Mouse (Mus musculus) hindbrain, embryonic 15.5 days (tissue): ENCODE data around the gene Hnmt. TPM values are rescaled to one million over a fixed set of nuclear protein-coding genes. Genes with fewer than 3 reads are reported as not detected.
"Not testable (repeated sequence)": the region's sequence is repeated elsewhere in the genome, so short reads cannot be mapped to it uniquely, and the experiment has no call there.

Experiments used
- ATAC-seq: fragments of 200-750 bp; cut with Nextera tagmentation; 2 replicates; pipeline ENCODE4 v1.8.0; 2017; ENCODE audit warnings: low read depth, moderate number of reproducible peaks, moderate TSS enrichment; ENCODE audit not compliant: low FRiP score
- H3K27ac ChIP-seq: fragments of 300-500 bp; sonication (generic); replicated peaks from 2 replicates; pipeline ENCODE4 v1.5.1; 2015; ENCODE audit warnings: mild to moderate bottlenecking, inconsistent platforms
- H3K27me3 ChIP-seq: fragments of 300-500 bp; sonication (generic); 2 replicates; pipeline ENCODE4 v1.6.1; 2015; ENCODE audit warnings: control low read depth, inconsistent platforms
- H3K36me3 ChIP-seq: fragments of 300-500 bp; sonication (generic); 2 replicates; pipeline ENCODE4 v1.6.1; 2015; ENCODE audit warnings: control low read depth, inconsistent platforms
- H3K4me1 ChIP-seq: fragments of 300-500 bp; sonication (generic); replicated peaks from 2 replicates; pipeline ENCODE4 v1.6.1; 2015; ENCODE audit warnings: control low read depth, inconsistent platforms
- H3K4me2 ChIP-seq: fragments of 300-500 bp; sonication (generic); 2 replicates; pipeline ENCODE4 v1.6.1; 2015; ENCODE audit warnings: moderate library complexity, mild to moderate bottlenecking, inconsistent platforms
- H3K4me3 ChIP-seq: fragments of 300-500 bp; sonication (generic); 2 replicates; pipeline ENCODE4 v1.5.1; 2015; ENCODE audit warnings: mild to moderate bottlenecking, inconsistent platforms
- H3K9ac ChIP-seq: fragments of 300-500 bp; sonication (generic); 2 replicates; pipeline ENCODE4 v1.6.1; 2015; ENCODE audit warnings: inconsistent platforms
- H3K9me3 ChIP-seq: fragments of 300-500 bp; sonication (generic); 2 replicates; pipeline ENCODE4 v1.6.1; 2016; ENCODE audit warnings: control low read depth, inconsistent platforms
- WGBS: fragments of 180-500 bp; shearing (Covaris S2); methylation state at CpG from one replicate; pipeline ENCODE4 v1.1.7; 2015; 5-methylcytosine and 5-hydroxymethylcytosine counted together
- polyA plus RNA-seq: library from polyadenylated mRNA; unstranded; fragments of >200 nt; fragmentation: Nextera tagmentation; extraction: Ambion mirVana; gene quantifications from 2 replicates; pipeline ENCODE4 v1.2.1, GENCODE M21; 2015

Gene Hnmt
- polyA plus RNA-seq, 1 experiment from 2014 or later = 11.6 TPM

- ATAC-seq = no peak
- Histone ChIP-seq H3K27ac (no peak overlapping the region), H3K4me3 (no peak overlapping the region), H3K9ac (no peak overlapping the region), H3K4me1 (no peaks in the 10 kb centered on the region), H3K9me3 (no peaks in the 10 kb centered on the region), H3K27me3 (no peaks in the 10 kb centered on the region), H3K4me2 (no peak overlapping the region), H3K36me3 (no peaks in the 10 kb centered on the region)
- WGBS = 84% methylated on average over 4 of the region's 4 CpGs
These were observed 50.4 kb downstream of the Hnmt start for GRCm38 (mm10) chr2:23998836-23999235.

- Histone ChIP-seq H3K4me1 (no peaks in the 10 kb centered on the region), H3K27ac (no peak overlapping the region), H3K27me3 (no peaks in the 10 kb centered on the region), H3K36me3 (no peaks in the 10 kb centered on the region), H3K4me2 (no peak overlapping the region), H3K4me3 (no peak overlapping the region), H3K9me3 (no peaks in the 10 kb centered on the region), H3K9ac (no peak overlapping the region)
- 78% methylated on average over 2 of the region's 2 CpGs for WGBS
- ATAC-seq = no peak
These were observed 52.4 kb downstream of the Hnmt start for GRCm38 (mm10) chr2:23996830-23997229.

GRCm38 (mm10) chr2:23990034-23990573 is 59.1 kb downstream of the Hnmt start:
- not testable (repeated sequence) for ATAC-seq, H3K27me3 ChIP-seq, H3K9me3 ChIP-seq, H3K4me3 ChIP-seq, H3K4me2 ChIP-seq, H3K9ac ChIP-seq, H3K4me1 ChIP-seq, H3K36me3 ChIP-seq, H3K27ac ChIP-seq
- 87% methylated on average over 9 of the region's 9 CpGs for WGBS

GRCm38 (mm10) chr2:23987283-23987682 is 61.9 kb downstream of the Hnmt start:
- Histone ChIP-seq H3K4me1 (no peaks in the 10 kb centered on the region), H3K4me3 (no peak overlapping the region), H3K27me3 (no peaks in the 10 kb centered on the region), H3K9ac (no peak overlapping the region), H3K4me2 (no peak overlapping the region), H3K9me3 (no peaks in the 10 kb centered on the region), H3K36me3 (no peaks in the 10 kb centered on the region), H3K27ac (no peak overlapping the region)
- peak; percentile 69; the same call in 1 of the 2 replicates for ATAC-seq

GRCm38 (mm10) chr2:23983343-23983742 is 65.9 kb downstream of the Hnmt start:
- no peak for ATAC-seq
- no peak overlapping the region for H3K4me3 ChIP-seq
- no peak overlapping the region for H3K4me2 ChIP-seq
- no peaks in the 10 kb centered on the region for H3K9me3 ChIP-seq
- no peaks in the 10 kb centered on the region for H3K27me3 ChIP-seq
- no peak overlapping the region for H3K27ac ChIP-seq
- H3K4me1 ChIP-seq = no peaks in the 10 kb centered on the region
- no peaks in the 10 kb centered on the region for H3K36me3 ChIP-seq
- no peak overlapping the region for H3K9ac ChIP-seq

GRCm38 (mm10) chr2:23982860-23983259 is 66.3 kb downstream of the Hnmt start:
- no peaks in the 10 kb centered on the region for H3K27me3 ChIP-seq
- no peak overlapping the region for H3K27ac ChIP-seq
- no peaks in the 10 kb centered on the region for H3K9me3 ChIP-seq
- H3K4me2 ChIP-seq = no peak overlapping the region
- H3K36me3 ChIP-seq = no peaks in the 10 kb centered on the region
- no peak for ATAC-seq
- H3K4me1 ChIP-seq = no peaks in the 10 kb centered on the region
- H3K4me3 ChIP-seq = no peak overlapping the region
- no peak overlapping the region for H3K9ac ChIP-seq
- 75% methylated on average over 1 of the region's 1 CpGs for WGBS

GRCm38 (mm10) chr2:23960659-23961274 is 88.4 kb downstream of the Hnmt start:
- H3K9ac ChIP-seq, H3K4me3 ChIP-seq, H3K27me3 ChIP-seq, H3K4me2 ChIP-seq, H3K27ac ChIP-seq, H3K9me3 ChIP-seq, ATAC-seq, H3K4me1 ChIP-seq, H3K36me3 ChIP-seq: not testable (repeated sequence)
- WGBS = 94% methylated on average over 15 of the region's 15 CpGs

Other genes starting within 250 kb of the Hnmt start
- gene Tbpl2, start 47.2 kb upstream of the Hnmt start, polyA plus RNA-seq = not detected in 2 replicates
- not detected in 2 replicates for gene Il1f8, start 103.8 kb upstream of the Hnmt start, polyA plus RNA-seq
- gene Il1f9, start 137.1 kb upstream of the Hnmt start, polyA plus RNA-seq = not detected in 2 replicates
- not detected in 2 replicates for gene Il1f6, start 166.0 kb upstream of the Hnmt start, polyA plus RNA-seq
- not detected in 2 replicates for gene Il1f5, start 227.6 kb upstream of the Hnmt start, polyA plus RNA-seq
- gene Il1f10, start 241.8 kb upstream of the Hnmt start, polyA plus RNA-seq = not detected in 2 replicates